Mouse (Mus musculus) MEL (cell line): ENCODE measurements around the gene Grk2. TPM values are rescaled to one million over a fixed set of nuclear protein-coding genes. Genes with fewer than 3 reads are reported as not detected.
"Not testable (repeated sequence)": the region's sequence is repeated elsewhere in the genome, so short reads cannot be mapped to it uniquely, and the experiment has no call there.

Experiments used
- DNase-seq: peaks from one replicate; pipeline ENCODE4 v3.0.0; 2011; ENCODE audit warnings: low read depth, low spot score
- H3K27ac ChIP-seq: 2 replicates; pipeline ENCODE4 v1.5.1; 2012; ENCODE audit warnings: low read depth, mild to moderate bottlenecking, control low read depth, low read length, moderate library complexity; ENCODE audit not compliant: control insufficient read depth
- H3K27me3 ChIP-seq, 2 experiments: fragments of 150-350 bp in 1 of 2; sonication (generic) in 1 of 2; 2 replicates each; pipeline ENCODE4 v1.6.1; 2012; ENCODE audit warnings: low read length in 2 of 2, mild to moderate bottlenecking in 2 of 2, improper control_type of control experiment in 1 of 2, moderate library complexity in 1 of 2; ENCODE audit not compliant: insufficient read depth in 2 of 2, control insufficient read depth in 1 of 2
- H3K36me3 ChIP-seq, 2 experiments: 2 replicates each; pipeline ENCODE4 v1.6.1; 2012 to 2014; ENCODE audit warnings: low read length in 2 of 2, improper control_type of control experiment in 1 of 2, inconsistent platforms in 1 of 2, mild to moderate bottlenecking in 1 of 2; ENCODE audit not compliant: insufficient read depth in 2 of 2, control insufficient read depth in 1 of 2
- H3K4me1 ChIP-seq, 2 experiments: fragments of 150-350 bp in 1 of 2; sonication (generic) in 1 of 2; 2 replicates each; pipeline ENCODE4 v1.6.1; 2012; ENCODE audit warnings: low read length in 2 of 2, improper control_type of control experiment in 1 of 2, mild to moderate bottlenecking in 1 of 2; ENCODE audit not compliant: insufficient read depth in 2 of 2, control insufficient read depth in 1 of 2
- H3K4me3 ChIP-seq, 2 experiments: fragments of 150-350 bp in 1 of 2; sonication (generic) in 1 of 2; 2 replicates each; pipeline ENCODE4 v1.5.1; 2012; ENCODE audit warnings: low read depth in 2 of 2, low read length in 2 of 2, mild to moderate bottlenecking in 2 of 2, moderate library complexity in 2 of 2, control low read depth in 1 of 2, improper control_type of control experiment in 1 of 2; ENCODE audit not compliant: control insufficient read depth in 1 of 2, insufficient read depth in 1 of 2
- H3K79me2 ChIP-seq: 2 replicates; pipeline ENCODE4 v1.6.1; 2012; ENCODE audit warnings: mild to moderate bottlenecking, low read length, moderate library complexity; ENCODE audit not compliant: control insufficient read depth, poor library complexity, insufficient read depth
- H3K9ac ChIP-seq: 2 replicates; pipeline ENCODE4 v1.6.1; 2012; ENCODE audit warnings: low read depth, mild to moderate bottlenecking, control low read depth, low read length, moderate library complexity; ENCODE audit not compliant: control insufficient read depth, poor library complexity, severe bottlenecking
- H3K9me3 ChIP-seq: fragments of 150-350 bp; sonication (generic); replicated peaks from 2 replicates; pipeline ENCODE4 v1.6.1; 2012; ENCODE audit warnings: mild to moderate bottlenecking, low read length, improper control_type of control experiment, moderate library complexity; ENCODE audit not compliant: insufficient read depth
- CTCF ChIP-seq, 3 experiments: IDR thresholded peaks in 2 of 3; conservative IDR thresholded peaks in 1 of 3; 2 replicates each; pipeline ENCODE4 v1.5.1; 2011 to 2012; ENCODE audit warnings: low read length in 3 of 3, low read depth in 2 of 3, mild to moderate bottlenecking in 2 of 3, improper control_type of control experiment in 1 of 3, inconsistent platforms in 1 of 3, mixed read lengths in 1 of 3, moderate library complexity in 1 of 3; ENCODE audit not compliant: control insufficient read depth in 1 of 3, insufficient read depth in 1 of 3, poor library complexity in 1 of 3, severe bottlenecking in 1 of 3
- GATA1 ChIP-seq: IDR thresholded peaks from 2 replicates; pipeline ENCODE4 v1.6.1; 2011; ENCODE audit warnings: low read depth, low read length, improper control_type of control experiment
- HCFC1 ChIP-seq: IDR thresholded peaks from 2 replicates; pipeline ENCODE4 v1.6.1; 2012; ENCODE audit warnings: low read depth, mild to moderate bottlenecking, inconsistent platforms, low read length, improper control_type of control experiment, moderate library complexity
- JUND ChIP-seq: IDR thresholded peaks from 2 replicates; pipeline ENCODE4 v1.6.1; 2011; ENCODE audit warnings: low read depth, mild to moderate bottlenecking, improper control_type of control experiment, low read length
- MAX ChIP-seq: IDR thresholded peaks from 2 replicates; pipeline ENCODE4 v1.6.1; 2011; ENCODE audit warnings: low read length, improper control_type of control experiment
- POLR2AphosphoS5 ChIP-seq: IDR thresholded peaks from 2 replicates; pipeline ENCODE4 v1.6.1; 2012; ENCODE audit warnings: low read depth, borderline replicate concordance, mild to moderate bottlenecking, inconsistent platforms, low read length, moderate library complexity, mixed read lengths
- RAD21 ChIP-seq: IDR thresholded peaks from 2 replicates; pipeline ENCODE4 v1.6.1; 2011; ENCODE audit warnings: mild to moderate bottlenecking, low read depth, low read length, improper control_type of control experiment
- RCOR1 ChIP-seq: IDR thresholded peaks from 2 replicates; pipeline ENCODE4 v1.6.1; 2012; ENCODE audit warnings: low read depth, mild to moderate bottlenecking, inconsistent platforms, low read length, improper control_type of control experiment
- SIN3A ChIP-seq: IDR thresholded peaks from 2 replicates; pipeline ENCODE4 v1.6.1; 2012; ENCODE audit warnings: low read length, improper control_type of control experiment, inconsistent platforms
- SMC3 ChIP-seq: IDR thresholded peaks from 2 replicates; pipeline ENCODE4 v1.6.1; 2011; ENCODE audit warnings: low read depth, low read length, improper control_type of control experiment
- polyA plus RNA-seq, 2 experiments: library from polyadenylated mRNA; stranded (reverse) in 1 of 2; unstranded in 1 of 2; fragments of >175 nt in 1 of 2; fragments of >200 nt in 1 of 2; gene quantifications; 2 replicates each; pipeline versions ENCODE4 v1.2.1 to v1.2.4; 2012; ENCODE audit warnings: low replicate concordance in 2 of 2, low read depth in 1 of 2; ENCODE audit not compliant: insufficient read length in 2 of 2, insufficient read depth in 1 of 2, missing spikeins in 1 of 2
- total RNA-seq: library from RNA; depleted of rRNA; stranded (reverse); fragments of 300-350 nt; gene quantifications from 2 replicates; pipeline ENCODE4 v1.2.3, GENCODE M21; 2012

Gene Grk2
- total and polyA plus RNA-seq, 3 experiments = 75.2 to 105 TPM; not detected in 1

DNA sequence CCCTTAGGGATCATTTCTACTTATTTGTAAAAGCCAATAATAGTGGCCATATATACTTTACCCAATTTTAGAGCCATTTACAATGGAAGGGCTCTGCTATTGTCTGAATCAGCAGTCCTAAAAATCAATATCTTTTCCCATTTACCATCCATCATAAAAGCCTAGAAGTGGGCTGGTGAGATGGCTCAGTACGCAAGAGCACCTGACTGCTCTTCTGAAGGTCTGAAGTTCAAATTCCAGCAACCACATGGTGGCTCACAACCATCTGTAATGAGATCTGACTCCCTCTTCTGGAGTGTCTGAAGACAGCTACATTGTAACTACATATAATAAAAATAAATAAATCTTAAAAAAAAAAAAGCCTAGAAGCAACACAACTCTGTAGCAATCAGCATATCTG, 57.3 kb downstream of the Grk2 start:
- not testable (repeated sequence) for H3K9me3 ChIP-seq
- TF ChIP-seq CTCF (IDR thresholded peaks at IDR 0.05 in 2 of 3, conservative IDR thresholded peaks at IDR 0.05 in 1 of 3; ENCODE audit: control insufficient read depth in 1 of 3, insufficient read depth in 1 of 3, low read depth in 2 of 3, low read length in 3 of 3, poor library complexity in 1 of 3, severe bottlenecking in 1 of 3) = peak in 1 of 3 experiments; percentile 22; a peak in 1 of 6 replicates
- TF ChIP-seq, all 39 proteins: peak for 1; not testable (repeated sequence) for 38
- not testable (repeated sequence) for H3K36me3 ChIP-seq, H3K27me3 ChIP-seq, H3K27ac ChIP-seq, H3K9ac ChIP-seq, H3K4me3 ChIP-seq, DNase-seq, H3K4me1 ChIP-seq, H3K79me2 ChIP-seq

DNA sequence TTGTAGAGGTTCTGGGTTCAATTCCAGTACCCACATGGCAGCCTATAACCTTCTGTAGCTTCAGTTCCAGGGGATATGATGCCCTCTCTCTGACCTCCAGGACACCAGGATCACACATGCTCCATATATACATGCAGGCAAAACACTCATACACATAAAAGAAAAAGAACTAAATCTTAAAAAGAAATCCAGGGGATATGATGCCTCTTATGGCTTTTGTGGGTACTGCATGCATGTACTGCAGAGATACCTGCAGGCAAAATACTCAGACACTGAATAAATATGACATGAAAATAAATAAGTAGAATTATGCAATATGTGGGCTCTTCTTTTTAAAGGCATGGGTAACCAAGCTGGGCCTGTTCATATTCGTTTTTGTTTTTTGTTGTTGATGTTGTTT, 59.0 kb downstream of the Grk2 start:
- peak; percentile 62 for DNase-seq
- H3K9me3 ChIP-seq = no peaks in the 10 kb centered on the region
- no peak overlapping the region for H3K9ac ChIP-seq
- no peaks in the 10 kb centered on the region; a peak in 1 of 4 replicates for H3K27me3 ChIP-seq
- no peak overlapping the region for H3K27ac ChIP-seq
- TF ChIP-seq SIN3A (peak; percentile 38; the same call in 1 of the 2 replicates), SMC3 (peak; percentile 28), GATA1 (no peak), HCFC1 (no peak), CTCF (IDR thresholded peaks at IDR 0.05 in 2 of 3, conservative IDR thresholded peaks at IDR 0.05 in 1 of 3; ENCODE audit: control insufficient read depth in 1 of 3, insufficient read depth in 1 of 3, low read depth in 2 of 3, low read length in 3 of 3, poor library complexity in 1 of 3, severe bottlenecking in 1 of 3) (peak in 2 of 3 experiments; percentile 52 to 61; a peak in 4 of 6 replicates), RAD21 (peak; percentile 42)
- TF ChIP-seq, all 39 proteins: peak for 4
- peaks cover 0 to 3% of the 10 kb centered on the region in 2 experiments; a peak in 1 of 4 replicates for H3K36me3 ChIP-seq
- H3K4me1 ChIP-seq = peaks cover 0 to 3% of the 10 kb centered on the region in 2 experiments; a peak in 2 of 4 replicates
- no peaks in the 10 kb centered on the region for H3K79me2 ChIP-seq
- no peak overlapping the region for H3K4me3 ChIP-seq

- Histone ChIP-seq H3K4me1 (peaks cover 0 to 3% of the 10 kb centered on the region in 2 experiments; a peak in 2 of 4 replicates), H3K4me3 (no peak overlapping the region), H3K27me3 (no peaks in the 10 kb centered on the region; a peak in 1 of 4 replicates), H3K36me3 (peaks cover 0 to 3% of the 10 kb centered on the region in 2 experiments; a peak in 1 of 4 replicates), H3K79me2 (no peaks in the 10 kb centered on the region), H3K27ac (no peak overlapping the region), H3K9me3 (no peaks in the 10 kb centered on the region), H3K9ac (no peak overlapping the region)
- no peak for TF ChIP-seq JUND
- TF ChIP-seq MAX = no peak
- no peak for TF ChIP-seq HCFC1
- no peak for TF ChIP-seq GATA1
- TF ChIP-seq SMC3 = no peak
- no peak for TF ChIP-seq RCOR1
- TF ChIP-seq POLR2AphosphoS5 = no peak
- DNase-seq = no peak
These were observed 61.2 kb downstream of the Grk2 start for GRCm38 (mm10) chr19:4244775-4245174.
